25 mouse cellular contexts compared by ENCODE assay signal in the genomic region with DNA sequence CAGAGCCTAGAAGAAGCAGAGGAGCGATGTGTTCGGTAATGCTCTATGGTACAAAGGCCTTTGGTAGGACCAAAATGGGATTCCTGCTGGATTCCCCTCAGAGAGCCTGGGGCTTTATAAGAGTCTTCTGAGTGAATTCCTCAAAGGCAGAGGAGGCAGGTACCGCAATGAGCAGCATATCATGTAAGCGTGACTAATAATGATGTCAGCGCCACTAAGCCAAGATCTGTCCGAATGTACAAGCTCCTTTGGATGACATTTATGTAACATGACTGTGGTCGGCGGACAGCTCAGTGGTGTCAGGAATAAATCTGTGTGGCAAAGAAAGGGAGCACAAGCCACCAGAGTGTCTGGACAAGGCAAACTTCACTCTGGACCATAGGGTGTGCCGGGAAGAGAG.
DNase-seq lines count a peak whose midpoint lies in the region; ATAC-seq and TF ChIP-seq lines count a peak whose summit lies in the region.
"Had no signal": no experiment of that assay in that cellular context is flagged by ENCODE, and none has a peak within 500 bp of the region (broad histone marks: within the 10 kb centered on the region; RNA-seq: fewer than 3 reads in every experiment).

No protein-coding gene starts in this region.

- no peaks in the 10 kb centered on the region for H3K4me1 ChIP-seq in midbrain, embryonic 13.5 days (replicated peaks)
- H3K4me1 ChIP-seq in midbrain, embryonic 11.5 days (ENCODE audit: control insufficient read depth, insufficient read depth, low read length): no peaks in the 10 kb centered on the region
- no peaks in the 10 kb centered on the region for H3K4me1 ChIP-seq in limb, embryonic 10.5 days
- H3K4me1 ChIP-seq in cerebellum, adult 2 months (ENCODE audit: control insufficient read depth, insufficient read depth, low read length): no peaks in the 10 kb centered on the region
- H3K4me1 ChIP-seq: forebrain, embryonic 12.5 days; heart, embryonic 13.5 days; kidney, embryonic 15.5 days; neural tube, embryonic 13.5 days had no signal

- no peak overlapping the region for H3K27ac ChIP-seq in midbrain, embryonic 13.5 days
- no peak overlapping the region for H3K27ac ChIP-seq in midbrain, embryonic 11.5 days (ENCODE audit: low read depth, low read length)
- no peak overlapping the region for H3K27ac ChIP-seq in limb, embryonic 10.5 days
- H3K27ac ChIP-seq in cerebellum, adult 2 months (ENCODE audit: insufficient read depth, low read length): no peak overlapping the region
- H3K27ac ChIP-seq: forebrain, embryonic 12.5 days; heart, embryonic 13.5 days; kidney, embryonic 15.5 days; liver, embryonic 14.5 days; neural tube, embryonic 13.5 days had no signal

- no peak for TF ChIP-seq CTCF in cerebellum, adult 2 months (IDR thresholded peaks at IDR 0.05; ENCODE audit: borderline replicate concordance, insufficient read depth, low read depth, low read length)

- no peak overlapping the region for H3K9ac ChIP-seq in midbrain, embryonic 13.5 days (replicated peaks)
- no peak overlapping the region for H3K9ac ChIP-seq in midbrain, embryonic 11.5 days (ENCODE audit: low read length)
- H3K9ac ChIP-seq: forebrain, embryonic 12.5 days; forebrain, postnatal 0 days; heart, embryonic 13.5 days; kidney, embryonic 15.5 days; liver, embryonic 14.5 days; lung, embryonic 14.5 days; neural tube, embryonic 13.5 days had no signal

- H3K36me3 ChIP-seq in midbrain, embryonic 13.5 days: no peaks in the 10 kb centered on the region
- no peaks in the 10 kb centered on the region for H3K36me3 ChIP-seq in midbrain, embryonic 11.5 days (ENCODE audit: control insufficient read depth, insufficient read depth, low read length)
- no peaks in the 10 kb centered on the region for H3K36me3 ChIP-seq in limb, embryonic 10.5 days
- H3K36me3 ChIP-seq: forebrain, embryonic 12.5 days; G1E; heart, embryonic 13.5 days; kidney, embryonic 15.5 days; neural tube, embryonic 13.5 days had no signal

- no peaks in the 10 kb centered on the region for H3K9me3 ChIP-seq in midbrain, embryonic 13.5 days
- no peaks in the 10 kb centered on the region for H3K9me3 ChIP-seq in midbrain, embryonic 11.5 days (ENCODE audit: control insufficient read depth, low read length)
- no peaks in the 10 kb centered on the region for H3K9me3 ChIP-seq in limb, embryonic 10.5 days (replicated peaks)
- H3K9me3 ChIP-seq: forebrain, embryonic 12.5 days; G1E; heart, embryonic 13.5 days; kidney, embryonic 15.5 days; neural tube, embryonic 13.5 days had no signal

- H3K27me3 ChIP-seq in midbrain, embryonic 13.5 days: no peaks in the 10 kb centered on the region
- H3K27me3 ChIP-seq in midbrain, embryonic 11.5 days (ENCODE audit: control insufficient read depth, insufficient read depth, low read length): no peaks in the 10 kb centered on the region
- no peaks in the 10 kb centered on the region for H3K27me3 ChIP-seq in limb, embryonic 10.5 days (ENCODE audit: low read depth, poor library complexity, severe bottlenecking)
- no peaks in the 10 kb centered on the region for H3K27me3 ChIP-seq in cerebellum, adult 2 months (ENCODE audit: control insufficient read depth, insufficient read depth, low read length)
- H3K27me3 ChIP-seq: forebrain, embryonic 12.5 days; heart, embryonic 13.5 days; kidney, embryonic 15.5 days; neural tube, embryonic 13.5 days had no signal

- 81% methylated on average over 9 of the region's 9 CpGs for WGBS in midbrain, embryonic 13.5 days
- WGBS in midbrain, embryonic 11.5 days: 84% methylated on average over 9 of the region's 9 CpGs
- 93% methylated on average over 9 of the region's 9 CpGs for WGBS in limb, embryonic 10.5 days
- WGBS in cerebellum, adult 2 months: 79% methylated on average over 9 of the region's 9 CpGs

- peak; percentile 5 to 6 for DNase-seq in adrenal gland, postnatal 36 days
- DNase-seq in adrenal gland, postnatal 10 days: no peak
- DNase-seq in midbrain, embryonic 11.5 days (ENCODE audit: low spot score, missing footprints): no peak
- DNase-seq in NIH3T3 (ENCODE audit: low read depth): peak; percentile 27
- peak; percentile 12 for DNase-seq in limb, embryonic 10.5 days (ENCODE audit: low spot score)
- no peak for DNase-seq in frontal cortex, postnatal 10 days (ENCODE audit: low spot score in 2 of 2)
- DNase-seq in cerebellum, adult 2 months: no peak
- DNase-seq: adrenal gland, adult 2 months; cerebellum, adult 9-10 months; forebrain, postnatal 0 days; gastrocnemius, postnatal 10 days; heart, postnatal 10 days; kidney, adult 18-20 months; kidney, postnatal 4 days; liver; lung, embryonic 14.5 days; lung, postnatal 14 days had no signal

- TF ChIP-seq POLR2A in cerebellum, adult 2 months (IDR thresholded peaks at IDR 0.05; ENCODE audit: borderline replicate concordance, insufficient read depth, low read length): no peak

- no peak overlapping the region for H3K4me2 ChIP-seq in midbrain, embryonic 13.5 days (replicated peaks)
- no peak overlapping the region for H3K4me2 ChIP-seq in midbrain, embryonic 11.5 days
- H3K4me2 ChIP-seq: forebrain, embryonic 12.5 days; heart, embryonic 13.5 days; kidney, embryonic 15.5 days; lung, embryonic 14.5 days; neural tube, embryonic 13.5 days had no signal

- no peak overlapping the region for H3K4me3 ChIP-seq in midbrain, embryonic 13.5 days (replicated peaks)
- H3K4me3 ChIP-seq in midbrain, embryonic 11.5 days (ENCODE audit: low read depth, low read length): no peak overlapping the region
- H3K4me3 ChIP-seq in limb, embryonic 10.5 days: no peak overlapping the region
- no peak overlapping the region for H3K4me3 ChIP-seq in cerebellum, adult 2 months (replicated peaks; ENCODE audit: insufficient read depth, low read depth, low read length)
- H3K4me3 ChIP-seq: forebrain, embryonic 12.5 days; heart, embryonic 13.5 days; kidney, embryonic 15.5 days; neural tube, embryonic 13.5 days had no signal

- 0 out of 2 replicates have a peak, but pooled peaks have one; percentile 17 for ATAC-seq in midbrain, embryonic 13.5 days
- ATAC-seq in midbrain, embryonic 11.5 days (ENCODE audit: low FRiP score): no peak
- ATAC-seq: forebrain, postnatal 0 days; hindbrain, embryonic 16.5 days had no signal

Comparison
In these comparisons a context has a peak if more than half of its experiments do, and no peak if none do; other contexts are left out.
1. DNase-seq: peak in adrenal gland, postnatal 36 days (2 of 2), NIH3T3 (single experiment) and limb, embryonic 10.5 days (single experiment); none in adrenal gland, postnatal 10 days (single experiment), midbrain, embryonic 11.5 days (single experiment), frontal cortex, postnatal 10 days (0 of 2) and cerebellum, adult 2 months (0 of 2).